Mouse (Mus musculus) testis, postnatal 14 days (tissue): ENCODE measurements at regions not wholly inside any gene's neighbourhood (a gene's known extent, or its start where the extent isn't known, plus 50 kb on each side); places are given as distances from the start of the nearest gene placed in this dataset.

Experiments
- DNase-seq: peaks from one replicate; pipeline ENCODE4 v3.0.0; 2021; ENCODE audit warnings: low spot score

DNA sequence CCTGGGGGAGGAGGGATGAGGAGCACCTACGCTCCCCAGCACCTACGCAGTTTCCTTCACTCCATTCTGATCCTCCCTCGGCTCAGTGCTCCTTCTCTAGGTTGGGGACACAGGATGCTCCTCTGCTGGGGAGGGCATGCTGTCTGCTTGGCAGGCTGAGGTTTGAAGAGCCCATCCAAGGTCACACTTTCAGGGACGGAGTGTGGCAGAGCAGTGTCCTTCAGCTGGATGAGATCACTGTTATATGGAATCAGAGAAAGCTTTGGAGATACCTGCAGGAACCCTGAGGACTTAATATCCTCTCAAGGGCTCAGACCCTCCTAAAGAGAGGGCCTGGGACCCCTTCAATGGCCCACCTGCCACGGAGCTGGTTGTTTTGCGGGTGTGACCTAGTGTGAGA lies 60.5 kb downstream of the Klhdc7a start:
- no peak for DNase-seq

DNA sequence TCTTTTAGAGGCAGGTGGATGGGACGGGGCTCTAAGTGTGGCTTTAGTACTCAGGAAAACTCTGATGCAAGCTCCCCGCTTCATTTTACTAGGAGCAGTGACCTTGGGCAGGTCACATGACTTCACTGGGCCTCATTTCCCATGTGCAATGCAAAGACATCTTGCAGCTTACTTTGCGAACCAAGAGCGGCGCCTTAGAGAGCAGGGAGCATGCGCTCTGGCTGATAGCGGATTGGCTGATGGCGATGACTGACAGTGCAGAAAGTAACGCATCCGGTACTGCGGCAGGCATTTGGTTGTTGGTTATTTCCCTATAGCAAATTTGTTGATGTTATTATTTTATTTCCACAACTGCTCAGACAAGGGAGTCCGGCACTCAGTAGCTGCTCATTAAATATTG lies 61.6 kb downstream of the Klhdc7a start:
- DNase-seq, result peak; percentile 52

DNA sequence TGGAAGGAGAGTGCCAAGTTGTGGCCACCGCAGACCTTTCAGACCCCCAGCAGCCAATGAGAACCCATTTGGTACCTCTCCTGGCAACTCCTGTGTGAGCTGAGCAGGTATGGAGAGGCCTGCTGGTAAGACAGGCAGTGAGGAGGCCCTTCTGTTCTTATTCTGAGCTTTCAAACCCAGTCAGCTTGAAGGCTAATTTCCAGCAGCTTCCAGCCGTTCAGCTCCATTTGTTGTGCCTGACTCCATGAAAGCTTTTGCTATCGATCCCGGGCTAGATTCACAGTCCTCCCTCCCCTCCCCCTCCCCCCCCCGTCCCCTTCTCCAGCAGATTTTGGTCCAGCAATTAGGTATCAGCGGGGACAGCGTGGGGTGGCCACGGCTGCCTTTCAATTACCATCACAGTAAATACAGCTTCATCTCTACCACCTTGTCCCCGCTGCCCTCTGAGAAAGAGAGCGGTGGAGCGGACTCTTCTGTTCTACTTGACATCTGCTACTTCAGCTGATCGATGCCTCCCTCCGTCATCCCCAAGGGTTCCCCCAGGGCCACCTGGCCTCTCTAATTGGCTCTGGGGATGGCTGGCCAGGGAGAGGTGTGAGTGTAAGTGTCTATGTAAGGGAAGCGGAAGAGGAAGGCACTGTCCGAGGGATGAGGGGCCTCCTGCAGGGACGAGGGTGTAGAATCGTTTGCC lies 62.6 kb downstream of the Klhdc7a start:
- DNase-seq, result no peak

DNA sequence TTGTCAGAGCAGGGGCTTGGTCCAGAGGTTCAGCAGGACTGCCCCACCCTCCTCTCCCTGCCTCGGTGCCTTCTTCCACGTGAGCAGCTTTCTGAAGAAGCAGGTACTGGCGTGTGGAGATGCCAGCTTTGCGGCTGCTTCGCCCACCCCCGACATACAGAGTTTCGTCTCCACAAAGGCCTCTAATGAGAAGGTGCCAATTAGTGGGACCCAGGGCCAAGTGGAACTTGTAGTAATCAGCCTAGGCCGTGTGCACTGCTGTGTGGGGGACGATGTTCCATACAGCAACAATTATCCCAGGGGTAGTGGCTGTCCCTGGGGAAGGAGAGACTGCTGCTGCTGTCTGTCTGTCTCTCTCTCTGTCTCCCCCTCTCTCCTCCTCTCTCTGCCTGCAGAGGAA lies 66.6 kb upstream of the Pax7 start:
- DNase-seq, result no peak

DNA sequence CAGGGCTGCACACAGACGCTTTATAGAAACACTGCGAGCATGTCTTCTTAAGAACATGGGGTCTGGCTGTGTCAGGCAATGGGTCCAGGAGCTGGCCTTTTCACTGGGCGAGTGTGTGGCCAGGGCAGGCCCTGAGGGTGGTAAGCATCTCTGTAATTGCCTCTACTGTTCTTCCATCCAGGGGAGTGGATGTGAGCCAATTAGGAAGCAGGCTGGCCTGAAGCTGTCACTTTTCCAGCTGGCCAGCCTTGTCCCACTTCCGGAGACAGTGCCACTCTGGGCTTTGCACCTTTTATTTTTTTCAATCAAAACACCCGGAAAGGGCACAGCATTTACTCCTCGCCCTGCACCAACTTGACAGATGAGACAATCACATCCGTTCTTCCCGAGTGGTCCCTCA lies 66.1 kb upstream of the Pax7 start:
- no peak for DNase-seq

DNA sequence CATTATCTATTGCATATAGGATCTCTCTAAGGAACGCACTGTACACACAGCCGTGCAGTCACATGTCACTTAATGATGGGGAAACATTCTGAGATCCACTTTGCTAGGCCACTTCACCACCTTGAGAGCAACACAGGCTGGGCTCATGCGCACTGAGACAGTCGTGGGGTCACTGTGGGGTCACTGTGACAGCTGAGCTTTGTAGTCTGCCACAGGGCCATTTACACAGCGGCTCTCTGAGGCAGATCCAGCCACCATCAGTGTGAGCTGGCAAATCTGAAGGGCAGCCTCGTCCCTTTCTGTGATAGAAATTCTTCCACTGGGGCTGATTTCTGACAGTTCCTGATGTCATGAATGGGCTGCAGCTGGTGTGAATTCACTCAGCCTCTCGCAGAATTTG lies 59.4 kb upstream of the Pax7 start:
- DNase-seq, result no peak

DNA sequence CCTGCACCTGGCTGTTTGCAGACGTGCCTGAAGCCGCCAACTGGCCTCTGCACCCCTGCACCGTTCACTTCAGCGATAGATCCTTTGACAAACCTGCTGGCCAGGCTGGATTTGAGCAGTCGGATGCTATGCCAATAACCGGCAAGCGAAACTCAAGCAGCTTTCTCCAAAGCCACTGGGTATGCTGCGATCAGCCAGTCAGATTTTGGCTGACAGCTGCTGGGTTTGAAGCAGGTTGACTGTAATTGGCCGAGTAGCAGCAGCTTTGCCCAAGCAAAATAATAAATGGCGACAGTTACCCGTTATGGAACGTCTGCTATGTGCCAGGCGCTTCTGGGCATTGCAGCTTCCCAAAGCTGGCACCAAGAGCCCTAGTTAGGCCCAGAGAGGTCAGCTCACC lies 55.7 kb upstream of the Pax7 start:
- DNase-seq, result no peak
